Mouse (Mus musculus): ENCODE results near the gene Snap25.

Snap25 gene

DNA sequence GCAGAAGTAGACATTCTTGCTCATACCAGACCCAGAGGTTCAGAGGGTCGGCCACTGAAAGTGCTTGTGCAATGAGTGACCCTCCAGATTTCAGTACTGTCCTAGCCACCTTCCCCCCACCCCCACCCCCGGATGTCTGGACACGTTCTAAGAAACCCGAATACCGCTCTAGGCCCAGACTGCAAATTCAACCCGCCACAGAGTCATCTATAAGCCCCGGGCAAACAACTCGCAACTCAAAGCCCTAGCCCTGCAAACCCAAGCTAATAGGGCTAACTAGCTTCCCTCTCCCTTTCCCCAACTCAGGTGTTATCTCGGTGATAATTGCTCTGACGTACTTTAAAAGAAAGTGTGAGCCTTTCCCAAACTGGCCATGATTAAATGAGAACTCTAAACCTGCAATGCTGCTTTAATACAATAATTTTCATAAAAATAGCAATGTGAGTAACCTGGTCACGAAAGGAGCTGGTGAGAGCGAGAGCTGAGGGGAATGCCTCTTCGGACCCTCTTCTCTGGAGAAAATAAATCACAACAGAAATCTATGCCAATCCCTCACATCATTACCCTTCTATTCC lies 725 bp upstream of the Snap25 start:
- DNase-seq = peak in 1 of 2 experiments; percentile 31

DNA sequence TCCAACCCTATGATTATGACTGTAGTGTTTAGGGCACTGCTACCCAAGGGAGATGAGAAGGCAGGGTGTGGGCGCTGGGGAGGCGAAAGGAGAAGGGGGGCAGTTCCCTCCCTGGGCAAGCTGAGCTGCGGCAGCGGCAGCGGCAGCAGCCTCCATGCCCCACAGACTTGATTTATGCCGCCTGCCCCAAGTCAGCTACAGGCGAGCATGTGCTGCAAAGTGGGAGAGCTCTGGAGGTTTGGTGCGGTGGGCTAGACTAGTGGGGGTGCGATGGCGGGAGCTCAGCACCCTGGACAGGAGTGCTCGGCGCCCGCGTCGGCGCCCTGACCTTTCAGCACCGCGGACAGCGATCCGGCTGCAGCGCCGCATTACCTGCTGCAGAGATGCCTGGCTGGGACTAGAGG lies 757 bp downstream of the Snap25 start:
- DNase-seq = peak; percentile 62 to 64

DNA sequence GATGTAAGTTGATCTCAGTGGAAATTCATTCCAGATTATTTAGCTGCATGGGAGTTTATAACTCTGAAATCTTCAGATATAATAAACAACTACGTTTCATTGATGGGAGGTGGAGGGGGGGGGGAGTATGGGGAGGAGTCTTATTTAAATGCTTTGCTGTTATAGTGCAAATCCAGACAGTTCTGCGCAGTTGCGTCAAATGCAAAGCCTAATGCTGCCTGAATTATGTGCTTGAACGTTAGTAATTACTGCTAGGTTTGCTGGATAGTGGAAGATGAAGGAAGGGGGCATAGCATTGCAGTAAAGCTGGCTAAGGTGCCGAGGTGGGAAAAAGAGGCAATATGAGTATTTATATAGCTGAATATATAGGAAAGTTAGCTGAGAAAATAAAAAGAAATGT lies 2.3 kb downstream of the Snap25 start:
- DNase-seq = no peak

DNA sequence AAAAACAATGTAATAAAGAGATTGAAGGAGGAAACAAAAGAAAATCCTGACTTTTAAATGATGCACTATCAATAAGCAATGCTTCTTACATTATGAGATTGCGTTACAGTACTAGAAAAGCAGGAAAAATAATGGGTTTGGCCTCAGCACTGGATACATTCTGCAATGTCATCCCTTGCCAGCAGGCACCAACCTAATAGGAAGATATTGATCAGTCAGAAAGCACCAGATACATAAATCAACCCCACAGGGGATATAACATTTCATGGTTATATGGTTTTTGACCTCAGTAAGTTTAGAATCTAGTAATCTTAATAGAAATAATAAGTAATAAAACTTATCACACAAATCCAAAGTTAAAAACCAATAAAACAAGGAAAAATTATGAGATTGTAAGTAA lies 3.1 kb downstream of the Snap25 start:
- DNase-seq = no peak

DNA sequence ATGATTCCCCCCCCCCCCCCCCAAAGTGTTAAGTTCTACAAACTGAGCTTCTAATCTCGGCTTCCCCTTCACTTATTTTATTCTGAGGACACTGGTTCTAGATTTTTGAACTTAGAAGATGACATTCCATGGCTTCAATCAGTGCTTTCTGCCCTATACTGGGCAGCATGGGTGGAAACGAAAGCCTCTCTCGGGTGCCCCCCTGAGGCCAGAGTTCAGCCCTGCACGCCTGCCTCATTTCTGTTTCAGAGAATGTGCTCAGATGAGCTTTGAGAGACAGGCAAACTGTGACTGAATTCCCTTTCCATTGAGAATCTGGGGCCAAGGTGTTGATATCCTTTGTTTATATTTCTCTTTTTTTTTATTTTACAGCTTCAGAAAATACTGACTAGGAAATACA lies 7.0 kb downstream of the Snap25 start:
- peak; percentile 87 for DNase-seq

- DNase-seq = peak; percentile 80 to 84
Observed at GRCm38 (mm10) chr2:136738260-136738659, 25.0 kb downstream of the Snap25 start.

GRCm38 (mm10) chr2:136742230-136742629 lies 29.0 kb downstream of the Snap25 start:
- peak; percentile 90 to 95 for DNase-seq

DNA sequence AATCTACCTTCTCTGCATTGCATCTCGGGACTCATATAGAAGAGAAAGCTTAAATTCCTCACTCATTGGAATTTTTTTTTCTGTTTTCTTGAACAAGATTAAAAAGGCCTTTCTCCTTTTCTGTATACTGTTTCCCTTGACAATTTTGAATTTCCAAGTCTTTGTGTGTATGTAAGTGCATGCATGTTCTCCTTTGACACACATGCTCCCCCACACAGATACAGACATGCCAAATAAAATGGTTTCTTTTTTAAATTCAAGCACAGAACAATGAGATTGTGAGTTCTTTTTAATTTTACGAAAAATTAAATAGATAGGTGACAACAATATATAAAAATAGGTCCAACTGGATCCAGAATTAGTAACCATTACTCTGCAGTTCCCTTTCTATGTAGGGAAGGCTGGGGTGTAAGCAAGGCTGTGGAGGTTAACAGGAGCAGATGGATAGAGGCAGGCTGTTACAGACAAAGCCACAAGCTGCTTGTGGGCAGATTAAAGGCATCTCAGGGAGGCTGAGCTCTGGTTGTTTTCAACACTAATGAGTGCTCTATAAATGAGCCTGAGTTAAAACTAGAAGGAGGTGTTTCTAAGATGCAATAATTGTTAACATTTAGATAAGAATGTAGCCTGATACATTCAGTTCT lies 31.6 kb downstream of the Snap25 start:
- peak; percentile 48 to 51 for DNase-seq

DNA sequence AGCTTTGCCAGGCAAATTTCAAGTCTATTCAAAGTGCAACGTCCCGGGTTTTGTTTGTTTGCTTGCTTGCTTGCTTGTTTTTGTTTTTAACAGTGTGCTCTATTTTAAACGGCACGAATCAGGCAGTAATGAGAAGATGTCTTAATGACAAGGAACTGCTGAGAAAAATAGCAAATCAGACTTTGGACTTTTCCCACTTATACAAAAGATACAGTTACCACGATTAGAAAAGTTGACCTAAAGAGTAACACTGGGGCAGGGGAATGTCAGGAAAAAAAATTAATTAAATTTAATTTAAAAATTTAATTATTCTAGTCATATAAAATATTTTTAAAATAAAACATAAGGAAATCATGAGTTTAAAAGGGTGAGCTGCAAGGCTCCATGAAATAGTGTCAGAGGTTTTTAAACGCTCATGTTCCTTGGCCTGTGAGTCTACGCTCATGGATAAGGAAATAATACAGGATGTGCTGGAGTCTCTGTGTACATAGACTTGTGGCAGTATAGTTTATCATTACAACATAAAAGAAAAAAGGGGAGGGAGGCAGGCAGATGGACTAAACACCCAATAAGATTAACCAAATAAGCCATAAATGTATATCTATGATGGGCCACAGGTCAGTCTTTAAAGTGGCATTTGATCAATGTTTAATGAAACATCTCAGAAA lies 32.2 kb downstream of the Snap25 start:
- DNase-seq = no peak

DNA sequence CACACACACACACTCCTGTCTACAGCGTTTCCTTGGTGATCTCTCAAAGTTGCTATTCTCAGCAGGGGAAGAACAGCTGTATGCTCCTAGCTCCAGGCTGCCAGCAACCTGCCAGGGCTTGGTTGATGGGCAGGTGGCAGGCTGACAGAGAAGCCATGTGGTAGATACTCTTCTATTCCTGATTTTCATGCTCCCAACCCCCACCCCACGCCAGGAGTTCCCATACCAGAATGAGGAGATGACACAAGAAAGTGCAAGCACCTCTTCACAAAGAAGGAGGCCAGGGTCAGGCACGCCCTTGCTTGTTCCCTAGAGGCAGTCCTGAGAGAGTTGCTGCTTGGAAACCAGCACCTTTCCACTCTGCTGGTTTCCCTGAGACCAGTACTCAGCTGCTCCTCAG lies 40.4 kb downstream of the Snap25 start:
- peak in 1 of 2 experiments; percentile 29 for DNase-seq

DNA sequence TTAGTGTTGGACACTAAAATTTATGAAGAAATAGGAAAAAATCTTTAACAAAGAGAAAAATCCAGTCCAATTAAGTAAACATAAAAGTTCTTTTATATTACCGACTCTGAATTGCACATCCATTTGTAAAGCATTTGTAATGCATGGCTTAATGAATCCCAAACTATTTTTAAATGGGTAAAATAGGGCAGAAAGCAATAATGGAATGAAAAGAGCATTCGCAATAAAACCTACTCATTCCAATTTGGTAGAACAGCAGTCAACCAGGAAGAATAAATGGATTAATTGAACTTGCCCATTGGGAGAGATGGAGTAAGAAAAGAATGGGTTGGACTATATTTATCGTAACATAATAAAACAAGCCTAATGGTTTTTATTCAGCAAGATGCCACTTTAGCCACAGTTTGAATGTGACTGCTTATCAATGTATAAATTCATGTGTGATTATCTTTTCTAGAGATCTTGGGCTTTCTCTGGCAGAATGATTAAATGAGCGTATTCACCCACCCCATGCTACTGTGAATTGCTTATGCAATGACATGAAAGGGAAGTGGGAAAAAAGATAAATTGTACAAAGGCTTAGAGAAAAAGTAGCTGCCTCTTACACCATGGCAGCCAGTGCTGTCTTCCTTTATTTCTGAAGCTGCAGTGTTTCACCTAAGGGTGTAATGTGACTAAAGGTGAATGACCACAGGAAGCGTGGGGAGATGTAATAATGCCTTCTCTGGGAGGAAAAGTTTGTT lies 45.7 kb downstream of the Snap25 start:
- no peak for DNase-seq

DNA sequence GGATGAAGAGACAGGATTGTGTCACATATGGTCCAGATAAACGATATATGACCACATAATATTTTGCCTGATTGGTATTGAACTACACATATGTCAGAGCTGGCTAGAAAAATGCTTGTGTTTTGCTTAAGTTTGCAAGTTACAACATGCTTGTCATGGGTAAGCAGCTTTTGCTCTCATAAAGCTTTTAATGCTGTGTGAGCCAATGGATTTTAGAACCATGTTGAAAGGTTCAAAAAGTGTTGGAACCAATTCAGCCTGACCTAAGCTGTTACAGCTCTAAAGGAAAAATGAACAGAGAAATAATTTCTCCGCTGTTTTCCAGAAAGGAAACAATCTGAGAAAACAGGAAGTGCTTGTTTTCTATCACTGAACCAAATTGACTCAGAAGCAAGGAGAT lies 64.9 kb downstream of the Snap25 start:
- no peak for DNase-seq

DNA sequence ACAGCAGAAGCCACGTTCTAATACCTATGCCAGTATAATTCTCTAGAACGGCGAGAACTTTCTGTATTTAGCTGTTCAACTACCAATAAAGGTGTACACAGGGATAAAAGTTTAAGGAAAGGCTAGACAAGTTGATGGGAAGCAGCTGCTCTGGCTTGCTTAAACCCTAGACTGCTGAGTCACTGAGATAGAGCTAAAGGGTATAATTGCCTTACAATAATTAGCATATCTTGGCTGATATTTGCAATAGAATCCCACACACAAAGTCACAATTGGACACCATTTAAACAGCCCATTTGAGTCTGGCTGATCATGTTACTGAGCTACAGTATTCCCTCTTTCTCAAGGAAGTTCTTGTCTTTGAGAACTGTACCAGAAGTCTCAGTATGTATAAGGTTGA lies 65.4 kb downstream of the Snap25 start:
- DNase-seq = no peak

GRCm38 (mm10) chr2:136780268-136780667 lies 67.0 kb downstream of the Snap25 start:
- DNase-seq = no peak

DNA sequence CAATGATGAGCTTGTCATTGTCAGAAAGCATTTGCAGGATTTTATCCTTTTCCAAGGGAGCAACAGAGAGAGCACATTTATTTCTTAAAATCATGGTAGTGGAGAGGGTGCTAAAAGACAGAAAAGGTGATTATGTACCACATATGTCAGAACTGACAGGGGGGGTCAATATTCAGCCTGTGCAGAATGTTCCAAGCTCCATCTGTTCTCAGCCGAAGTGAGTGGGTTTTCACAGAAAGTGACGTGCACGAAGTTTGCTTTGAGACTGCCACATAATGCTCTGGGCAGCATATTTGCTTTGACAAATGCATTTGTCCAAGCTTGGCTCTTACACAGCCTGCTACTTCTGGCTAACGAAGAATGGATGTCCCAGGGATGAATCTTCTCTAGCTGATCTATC lies 71.1 kb downstream of the Snap25 start:
- no peak for DNase-seq

DNA sequence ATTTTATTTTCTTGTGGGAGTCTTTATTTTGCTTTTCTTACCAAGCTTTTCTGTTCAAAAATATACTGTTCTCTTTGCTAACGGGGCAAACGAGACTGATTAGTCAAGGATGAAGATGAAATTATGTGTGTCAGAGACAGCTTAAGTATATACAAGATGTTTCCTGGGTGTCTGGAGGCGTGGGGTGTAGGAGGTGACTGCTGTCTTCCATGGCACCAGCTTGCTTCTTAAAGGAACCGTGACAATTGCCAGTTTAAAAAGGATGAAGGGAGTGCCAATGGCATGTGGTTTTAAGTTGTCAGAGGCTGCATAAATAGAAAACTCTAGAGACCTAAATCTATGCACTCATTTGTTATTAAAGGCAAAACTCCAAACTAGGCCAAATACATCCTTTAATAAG lies 75.1 kb downstream of the Snap25 start:
- DNase-seq = no peak

GRCm38 (mm10) chr2:136796518-136796917 lies 83.3 kb downstream of the Snap25 start:
- DNase-seq = no peak

DNA sequence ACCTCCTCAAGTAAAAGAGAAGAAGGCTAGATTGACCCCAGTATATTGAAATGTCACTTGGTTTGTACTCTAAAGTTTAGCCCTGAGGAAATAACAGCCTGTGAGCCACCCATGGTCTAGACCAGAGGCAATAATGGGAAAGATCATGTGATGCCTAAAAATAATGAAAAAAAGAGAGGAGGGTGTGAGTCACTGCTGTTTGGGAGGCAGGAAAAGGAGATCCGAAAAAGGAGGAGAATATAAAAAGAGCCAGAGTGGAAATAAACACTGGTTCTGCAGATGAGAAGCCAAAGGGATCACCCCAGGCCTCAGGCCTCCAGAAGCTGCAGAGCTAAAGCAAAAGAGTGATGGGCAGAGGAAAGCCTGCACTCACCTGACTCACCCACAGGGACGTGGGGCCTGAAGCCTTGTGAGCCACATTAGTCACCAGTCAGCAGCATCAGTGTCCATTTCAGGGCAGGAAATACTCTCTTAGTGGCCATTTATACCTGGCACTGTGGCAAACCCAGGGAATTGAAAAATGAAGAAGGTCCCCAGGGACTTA lies 85.7 kb downstream of the Snap25 start:
- DNase-seq = no peak

DNA sequence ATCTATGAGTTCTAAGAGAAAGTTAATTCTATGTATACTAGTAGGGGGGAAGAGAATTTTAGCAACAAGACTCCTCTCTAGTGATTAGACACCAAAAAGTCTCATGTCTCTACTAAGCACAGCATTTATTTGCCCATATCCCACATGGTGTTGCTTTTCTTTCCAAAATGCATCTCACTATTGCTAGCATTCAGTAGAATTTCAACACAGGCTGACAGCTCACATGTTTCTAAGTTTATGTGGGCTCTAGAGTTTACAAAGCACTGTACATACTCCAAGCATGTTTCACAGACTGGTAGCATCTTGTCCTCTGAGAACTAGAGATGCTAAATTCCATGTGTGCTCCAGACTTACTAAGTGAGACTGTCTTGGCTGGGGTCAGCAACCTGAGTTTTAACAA lies 87.8 kb downstream of the Snap25 start:
- no peak for DNase-seq

GRCm38 (mm10) chr2:136802076-136802475 lies 88.8 kb downstream of the Snap25 start:
- DNase-seq = no peak

DNA sequence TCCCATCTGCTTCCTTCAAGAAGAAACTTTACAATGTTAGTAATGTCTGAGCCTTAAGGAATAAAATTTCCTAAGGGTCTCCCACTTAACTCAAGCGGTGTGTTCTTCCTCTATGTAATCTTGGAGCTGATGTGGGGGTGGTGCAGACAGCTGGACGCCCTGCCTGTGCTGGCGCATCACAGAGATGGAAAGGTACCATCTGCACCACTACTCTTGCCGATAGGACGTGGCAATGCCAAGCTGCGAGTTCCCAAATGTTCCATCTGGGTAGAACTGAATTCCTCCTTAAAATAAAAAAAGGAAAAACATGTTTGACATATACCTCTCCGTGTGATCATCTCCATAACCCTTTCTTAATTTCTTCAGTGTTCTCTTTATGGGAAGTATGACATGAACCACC lies 89.9 kb downstream of the Snap25 start:
- peak in 1 of 2 experiments; percentile 37 for DNase-seq

GRCm38 (mm10) chr2:136807992-136808726 lies 94.9 kb downstream of the Snap25 start:
- no peak for DNase-seq

DNA sequence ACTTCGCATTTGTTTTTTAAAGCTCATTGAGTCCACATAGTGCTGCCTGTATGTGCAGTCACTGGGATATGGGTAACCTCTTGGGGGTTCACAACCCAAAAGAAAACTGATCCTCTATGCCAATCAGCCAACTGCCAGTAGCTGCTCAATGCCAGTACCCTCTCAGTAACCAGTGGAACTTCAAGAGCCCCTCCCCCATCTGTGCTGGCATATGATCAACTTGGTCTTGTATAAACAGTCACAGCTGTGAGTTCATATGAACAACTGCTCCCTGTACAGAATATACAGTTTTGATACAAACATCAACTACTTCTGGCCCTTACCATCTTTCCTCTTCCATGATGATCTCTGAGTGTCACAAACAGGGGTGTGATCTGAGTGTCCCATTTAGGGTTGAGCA lies 98.1 kb downstream of the Snap25 start:
- no peak for DNase-seq
